Mouse (Mus musculus) forebrain, embryonic 10.5 days (tissue): Measurements from ENCODE around the gene Hacl1. TPM values are rescaled to one million over a fixed set of nuclear protein-coding genes. Genes with fewer than 3 reads are reported as not detected.

Experiments
- DNase-seq: peaks from one replicate; pipeline ENCODE4 v3.0.0-alpha.2; 2017; ENCODE audit warnings: low spot score; ENCODE audit errors: extremely low spot score
- H3K27ac ChIP-seq: fragments of 300-500 bp; sonication (generic); 2 replicates; pipeline ENCODE4 v1.5.1; 2016; ENCODE audit warnings: mild to moderate bottlenecking
- H3K27me3 ChIP-seq: fragments of 300-500 bp; sonication (generic); 2 replicates; pipeline ENCODE4 v1.6.1; 2016; ENCODE audit warnings: mild to moderate bottlenecking; ENCODE audit not compliant: poor library complexity, severe bottlenecking
- H3K36me3 ChIP-seq: fragments of 300-500 bp; sonication (generic); replicated peaks from 2 replicates; pipeline ENCODE4 v1.6.1; 2016; ENCODE audit warnings: mild to moderate bottlenecking, moderate library complexity
- H3K4me1 ChIP-seq: fragments of 300-500 bp; sonication (generic); 2 replicates; pipeline ENCODE4 v1.6.1; 2016
- H3K4me3 ChIP-seq: fragments of 300-500 bp; sonication (generic); 2 replicates; pipeline ENCODE4 v1.5.1; 2016; ENCODE audit warnings: mild to moderate bottlenecking, moderate library complexity
- H3K9me3 ChIP-seq: fragments of 300-500 bp; sonication (generic); 2 replicates; pipeline ENCODE4 v1.6.1; 2016; ENCODE audit warnings: mild to moderate bottlenecking, moderate library complexity
- WGBS: fragments of 180-500 bp; shearing (Covaris S2); methylation state at CpG from one replicate; pipeline ENCODE4 v1.1.7; 2016; 5-methylcytosine and 5-hydroxymethylcytosine counted together
- polyA plus RNA-seq: library from polyadenylated mRNA; unstranded; fragments of >200 nt; fragmentation: Nextera tagmentation; extraction: Ambion mirVana; gene quantifications from 2 replicates; pipeline ENCODE4 v1.2.1, GENCODE M21; 2016

Hacl1 gene
- polyA plus RNA-seq, 1 experiment from 2014 or later: 7.1 TPM

DNA sequence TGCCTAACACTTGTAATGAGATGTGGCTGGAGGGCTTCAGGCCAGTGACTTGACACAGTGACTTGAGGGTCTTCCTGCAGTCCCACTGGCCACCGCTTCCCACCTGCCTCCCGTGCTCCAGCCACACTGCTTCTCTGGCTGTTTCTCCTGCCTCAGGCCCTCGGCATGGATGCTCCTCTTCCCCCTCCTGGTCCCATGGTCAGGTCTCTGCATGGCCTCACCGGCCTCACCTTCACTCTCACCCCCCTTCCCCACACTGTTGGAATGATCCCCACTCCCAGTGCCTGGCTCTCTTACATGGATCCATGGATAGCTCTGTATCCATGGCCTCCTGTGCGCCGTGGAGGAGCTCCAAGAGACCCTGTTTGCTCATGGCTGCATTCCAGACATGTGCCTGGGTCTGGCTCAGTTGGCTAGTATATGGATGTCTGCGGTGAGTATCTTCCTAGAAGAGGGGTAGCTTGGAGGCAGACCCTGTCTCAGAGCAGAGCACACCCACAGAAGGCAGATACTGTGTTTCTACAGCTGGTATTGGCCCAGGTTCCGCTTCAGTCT lies 17.1 kb upstream of the Hacl1 start:
- H3K36me3 ChIP-seq: no peaks in the 10 kb centered on the region
- no peaks in the 10 kb centered on the region for H3K9me3 ChIP-seq
- H3K4me3 ChIP-seq: no peak overlapping the region
- H3K27me3 ChIP-seq: no peaks in the 10 kb centered on the region
- H3K4me1 ChIP-seq: peaks cover 46% of the 10 kb centered on the region
- no peak overlapping the region for H3K27ac ChIP-seq
- no peak for DNase-seq
- 86% methylated on average over 8 of the region's 8 CpGs for WGBS

DNA sequence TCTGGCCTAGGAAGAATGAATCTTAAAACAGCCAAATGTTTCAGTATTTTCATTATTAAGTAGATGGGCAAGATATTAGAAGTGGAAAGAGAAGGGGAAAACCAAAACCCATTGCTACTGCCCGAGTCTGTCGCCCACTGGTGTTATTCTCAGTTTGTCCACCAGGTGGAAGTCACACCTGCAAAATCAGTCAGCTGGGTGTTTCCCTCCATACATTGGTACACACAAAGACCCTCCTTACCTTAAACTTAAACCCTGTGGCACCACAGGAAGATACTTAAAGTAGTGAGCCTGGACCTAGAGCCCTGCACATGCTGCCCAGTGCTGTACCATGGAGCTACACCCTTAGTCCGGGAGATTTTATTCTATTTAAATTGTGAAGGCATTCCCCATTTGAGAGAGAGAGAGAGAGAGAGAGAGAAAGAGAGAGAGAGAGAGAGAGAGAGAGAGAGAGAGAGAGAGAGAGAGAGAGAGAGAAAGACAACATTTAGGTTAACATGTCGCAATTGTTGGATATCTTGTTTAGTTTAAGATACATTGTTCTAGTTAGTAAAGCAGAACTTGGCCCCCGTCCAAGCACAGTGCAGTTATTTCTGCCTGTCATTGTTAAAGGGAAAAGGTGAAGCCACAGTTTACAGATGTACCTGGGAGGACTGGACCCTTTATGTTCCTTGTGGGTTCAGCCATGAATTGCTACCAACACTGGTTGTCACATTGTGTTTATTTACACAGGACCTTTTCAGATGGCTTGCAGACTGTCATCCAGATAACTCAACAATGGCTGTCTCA lies 16.0 kb upstream of the Hacl1 start:
- Histone ChIP-seq H3K4me3 (no peak overlapping the region), H3K27ac (peak overlapping the region; percentile 72; the same call in 1 of the 2 replicates)
- WGBS: 49% methylated on average over 5 of the region's 5 CpGs

DNA sequence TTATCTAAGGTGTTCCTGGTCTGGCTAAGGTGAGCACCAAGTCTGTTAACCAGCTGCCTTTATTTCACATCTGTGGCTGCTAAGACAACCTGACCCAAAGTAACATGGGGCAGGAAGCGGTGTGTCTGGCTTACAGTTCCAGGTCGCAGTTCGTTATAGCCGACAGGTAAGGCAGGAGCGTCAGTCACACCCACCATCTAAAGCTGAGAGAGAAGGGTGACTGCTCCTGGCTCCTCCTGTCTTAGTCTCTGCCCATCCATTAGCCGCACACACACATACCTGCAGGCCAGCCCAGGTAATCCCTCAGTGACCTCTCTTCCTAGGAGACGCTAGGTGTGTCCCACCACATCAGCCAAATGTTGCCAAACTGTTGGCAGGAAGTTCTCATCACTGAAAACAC lies 15.3 kb upstream of the Hacl1 start:
- no peak overlapping the region for H3K4me3 ChIP-seq
- no peaks in the 10 kb centered on the region for H3K27me3 ChIP-seq
- no peak overlapping the region for H3K27ac ChIP-seq
- 82% methylated on average over 7 of the region's 7 CpGs for WGBS
- no peak for DNase-seq
- no peaks in the 10 kb centered on the region for H3K36me3 ChIP-seq
- H3K9me3 ChIP-seq: no peaks in the 10 kb centered on the region
- peaks cover 28% of the 10 kb centered on the region for H3K4me1 ChIP-seq

More for the DNA sequence above, 16.0 kb upstream of the Hacl1 start:
- Histone ChIP-seq H3K9me3 (no peaks in the 10 kb centered on the region), H3K36me3 (no peaks in the 10 kb centered on the region), H3K4me1 (peaks cover 34% of the 10 kb centered on the region), H3K27me3 (no peaks in the 10 kb centered on the region)
- DNase-seq: peak; percentile 60

DNA sequence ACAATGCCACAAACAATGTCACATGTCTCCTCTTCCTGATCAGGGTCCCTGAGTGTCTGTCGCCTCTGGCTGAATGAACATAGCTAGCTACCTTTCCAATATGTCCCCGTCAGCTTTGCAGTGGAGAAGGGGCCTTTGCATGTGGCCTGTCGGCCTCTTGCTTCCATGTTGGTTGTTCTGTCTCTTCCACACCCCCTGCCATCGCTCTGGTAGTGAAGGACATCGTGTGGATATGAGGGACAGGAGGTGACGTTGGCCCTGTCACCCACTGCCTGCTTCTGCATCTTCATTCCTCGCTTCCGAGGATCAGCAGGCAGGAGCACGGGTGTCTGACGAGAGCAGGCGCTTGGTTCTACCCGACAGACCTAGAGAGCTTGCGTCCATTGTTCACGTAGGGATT lies 14.3 kb upstream of the Hacl1 start:
- H3K27ac ChIP-seq: no peak overlapping the region
- 82% methylated on average over 14 of the region's 14 CpGs for WGBS
- H3K36me3 ChIP-seq: no peaks in the 10 kb centered on the region
- H3K4me1 ChIP-seq: peaks cover 18% of the 10 kb centered on the region
- no peak overlapping the region for H3K4me3 ChIP-seq
- no peaks in the 10 kb centered on the region for H3K27me3 ChIP-seq
- DNase-seq: no peak
- peaks cover 3% of the 10 kb centered on the region; the same call in 1 of the 2 replicates for H3K9me3 ChIP-seq

DNA sequence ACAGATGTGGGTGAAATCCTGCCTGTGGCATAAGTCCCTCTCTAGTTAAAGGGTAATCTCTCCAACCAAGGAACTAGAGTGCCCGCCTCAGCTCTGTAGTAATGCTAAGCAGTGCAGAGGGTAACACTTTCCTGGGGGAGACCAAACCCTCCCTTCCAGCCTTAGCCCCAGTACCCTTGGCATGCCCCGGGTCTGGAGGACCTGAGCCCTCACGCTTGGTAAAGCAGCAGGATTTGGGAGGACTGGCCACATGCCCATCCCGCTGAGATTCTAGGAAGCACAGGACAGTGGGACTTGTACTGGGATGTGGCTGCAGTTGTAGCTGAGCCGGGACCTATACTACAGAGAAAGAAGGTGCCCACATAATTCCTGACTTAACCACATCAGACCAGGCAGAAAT lies 13.7 kb upstream of the Hacl1 start:
- WGBS: 90% methylated on average over 5 of the region's 5 CpGs
- DNase-seq: no peak
- Histone ChIP-seq H3K9me3 (peaks cover 5% of the 10 kb centered on the region; the same call in 1 of the 2 replicates), H3K4me1 (peaks cover 12% of the 10 kb centered on the region), H3K36me3 (no peaks in the 10 kb centered on the region), H3K27me3 (no peaks in the 10 kb centered on the region), H3K4me3 (no peak overlapping the region), H3K27ac (no peak overlapping the region)

DNA sequence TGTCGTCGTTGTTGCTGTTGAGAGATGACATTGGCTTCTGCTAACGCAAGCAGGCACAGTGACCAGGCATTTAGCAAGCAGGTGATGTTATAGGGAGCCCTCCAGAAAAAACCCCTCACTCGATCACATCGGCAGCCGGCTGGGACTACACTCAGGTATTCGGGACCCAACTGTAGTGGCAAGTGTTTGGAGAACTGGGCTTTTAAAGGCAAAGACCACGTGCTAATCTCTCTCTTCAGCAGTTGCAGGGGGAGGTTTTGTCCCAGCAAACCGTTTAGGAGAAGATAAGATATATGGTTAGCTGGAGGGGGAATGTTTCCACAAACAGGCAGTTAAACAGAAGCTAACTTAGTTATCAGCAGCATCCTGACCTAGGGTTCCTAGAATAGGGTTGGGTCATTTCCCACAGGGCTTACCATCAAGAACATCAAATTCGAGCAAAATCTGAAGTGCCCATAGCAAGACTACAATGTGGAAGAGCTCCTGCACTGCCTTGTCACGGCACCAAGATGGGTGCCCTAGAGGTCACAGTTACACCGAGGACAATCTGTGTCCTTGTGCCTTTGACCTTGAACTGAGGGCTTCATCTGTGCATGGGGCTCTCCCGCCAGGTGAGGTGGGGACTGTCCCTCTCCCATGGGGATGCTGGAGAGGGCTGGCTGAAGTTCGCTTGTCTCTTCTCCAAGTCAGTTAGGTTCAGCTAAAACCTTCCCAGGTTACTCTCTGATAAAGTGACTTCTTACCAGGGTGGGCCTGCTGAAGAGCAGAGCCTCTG lies 12.2 kb upstream of the Hacl1 start:
- peaks cover 5% of the 10 kb centered on the region; the same call in 1 of the 2 replicates for H3K9me3 ChIP-seq
- DNase-seq: no peak
- no peaks in the 10 kb centered on the region for H3K27me3 ChIP-seq
- no peak overlapping the region for H3K27ac ChIP-seq
- 84% methylated on average over 14 of the region's 14 CpGs for WGBS
- no peaks in the 10 kb centered on the region for H3K36me3 ChIP-seq
- H3K4me1 ChIP-seq: peaks cover 2% of the 10 kb centered on the region; the same call in 1 of the 2 replicates
- H3K4me3 ChIP-seq: no peak overlapping the region

DNA sequence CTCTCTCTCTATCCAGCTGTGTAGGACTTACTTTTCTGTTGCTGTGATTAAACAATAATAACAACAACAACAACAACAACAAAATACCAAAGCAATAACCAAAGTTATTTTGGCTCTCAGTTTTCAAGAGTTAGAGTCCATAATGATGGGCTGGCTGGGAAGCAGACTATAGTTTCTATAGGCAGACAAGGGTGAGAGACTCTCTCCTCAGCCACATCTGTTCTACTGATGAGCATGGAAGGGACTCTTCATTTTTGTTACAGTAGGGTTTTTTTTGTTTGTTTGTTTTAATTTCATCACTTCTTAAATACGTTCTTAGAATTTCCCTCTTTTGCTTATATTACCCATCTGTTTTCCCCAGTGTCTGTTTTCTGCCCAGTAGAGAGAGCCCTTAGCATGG lies 11.5 kb upstream of the Hacl1 start:
- H3K27me3 ChIP-seq: no peaks in the 10 kb centered on the region
- no peak for DNase-seq
- peaks cover 5% of the 10 kb centered on the region; the same call in 1 of the 2 replicates for H3K9me3 ChIP-seq
- no peak overlapping the region for H3K4me3 ChIP-seq
- WGBS: 95% methylated on average over 1 of the region's 1 CpGs
- H3K36me3 ChIP-seq: no peaks in the 10 kb centered on the region
- no peaks in the 10 kb centered on the region for H3K4me1 ChIP-seq
- no peak overlapping the region for H3K27ac ChIP-seq

DNA sequence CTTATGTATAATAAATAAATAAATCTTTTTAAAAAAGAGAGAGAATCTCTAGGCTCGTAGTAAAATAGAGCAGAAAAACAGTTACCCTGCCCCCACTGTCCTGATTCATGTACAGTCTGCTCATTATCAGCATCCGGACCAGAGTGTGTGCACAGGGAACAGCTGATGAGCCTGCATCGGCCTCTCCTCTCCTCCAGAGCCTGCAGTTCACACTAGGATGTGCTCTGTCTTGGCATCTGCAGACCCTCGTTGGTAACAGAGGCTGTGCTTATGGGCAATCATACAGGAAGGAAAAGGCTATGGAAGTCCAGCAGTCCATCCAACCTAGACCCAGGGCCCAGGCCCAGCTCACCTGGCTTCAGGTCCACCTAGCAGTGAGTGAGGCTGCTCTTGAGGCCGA lies 11.0 kb upstream of the Hacl1 start:
- WGBS: 81% methylated on average over 5 of the region's 5 CpGs
- no peak overlapping the region for H3K4me3 ChIP-seq
- H3K36me3 ChIP-seq: no peaks in the 10 kb centered on the region
- no peak overlapping the region for H3K27ac ChIP-seq
- no peaks in the 10 kb centered on the region for H3K27me3 ChIP-seq
- peaks cover 5% of the 10 kb centered on the region; the same call in 1 of the 2 replicates for H3K9me3 ChIP-seq
- no peaks in the 10 kb centered on the region for H3K4me1 ChIP-seq
- no peak for DNase-seq

DNA sequence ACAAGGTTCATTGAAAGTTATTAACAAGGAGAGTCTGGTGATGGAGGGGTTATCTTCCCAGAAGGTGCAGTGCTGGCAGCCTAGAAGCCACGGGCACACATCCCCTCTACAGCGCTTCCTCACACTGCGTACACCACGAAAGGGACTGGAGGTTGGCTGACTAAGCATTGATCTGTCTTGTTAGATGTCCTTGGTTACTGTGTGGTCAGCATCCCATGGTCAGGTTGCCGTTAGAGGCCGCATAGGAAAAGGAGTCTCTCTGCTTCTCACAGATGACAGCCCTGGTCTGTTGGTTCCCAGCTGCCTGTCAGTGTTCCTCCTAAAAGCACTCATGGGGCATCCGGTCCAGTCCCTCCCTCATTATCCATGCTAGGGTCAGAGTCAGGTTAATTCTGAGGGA lies 10.1 kb upstream of the Hacl1 start:
- no peak for DNase-seq
- 95% methylated on average over 7 of the region's 7 CpGs for WGBS
- H3K27me3 ChIP-seq: no peaks in the 10 kb centered on the region

DNA sequence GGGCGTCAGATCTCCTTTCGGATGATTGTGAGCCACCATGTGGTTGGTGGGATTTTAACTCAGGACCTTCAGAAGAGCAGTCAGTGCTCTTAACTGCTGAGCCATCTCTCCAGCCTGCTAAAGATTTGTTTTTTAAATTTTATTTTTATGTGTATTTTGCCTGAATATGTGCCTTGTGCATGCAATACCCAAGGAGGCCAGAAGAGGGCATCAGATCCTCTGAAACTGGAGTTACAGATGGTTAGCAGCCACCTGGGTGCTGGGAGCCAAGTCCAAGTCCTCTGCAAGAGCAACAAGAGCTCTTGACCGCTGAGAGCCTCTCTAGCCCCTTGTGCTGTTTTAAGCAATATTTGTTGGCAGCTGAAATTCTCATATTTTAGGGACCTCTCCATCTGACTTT lies 9.3 kb upstream of the Hacl1 start:
- Histone ChIP-seq H3K9me3 (peaks cover 5% of the 10 kb centered on the region; the same call in 1 of the 2 replicates), H3K27ac (no peak overlapping the region), H3K27me3 (no peaks in the 10 kb centered on the region), H3K36me3 (no peaks in the 10 kb centered on the region), H3K4me3 (no peak overlapping the region), H3K4me1 (no peaks in the 10 kb centered on the region)
- no peak for DNase-seq
- 94% methylated on average over 3 of the region's 3 CpGs for WGBS

More for the DNA sequence above, 10.1 kb upstream of the Hacl1 start:
- Histone ChIP-seq H3K4me1 (no peaks in the 10 kb centered on the region), H3K36me3 (no peaks in the 10 kb centered on the region), H3K9me3 (peaks cover 5% of the 10 kb centered on the region; the same call in 1 of the 2 replicates), H3K27ac (no peak overlapping the region), H3K4me3 (no peak overlapping the region)

DNA sequence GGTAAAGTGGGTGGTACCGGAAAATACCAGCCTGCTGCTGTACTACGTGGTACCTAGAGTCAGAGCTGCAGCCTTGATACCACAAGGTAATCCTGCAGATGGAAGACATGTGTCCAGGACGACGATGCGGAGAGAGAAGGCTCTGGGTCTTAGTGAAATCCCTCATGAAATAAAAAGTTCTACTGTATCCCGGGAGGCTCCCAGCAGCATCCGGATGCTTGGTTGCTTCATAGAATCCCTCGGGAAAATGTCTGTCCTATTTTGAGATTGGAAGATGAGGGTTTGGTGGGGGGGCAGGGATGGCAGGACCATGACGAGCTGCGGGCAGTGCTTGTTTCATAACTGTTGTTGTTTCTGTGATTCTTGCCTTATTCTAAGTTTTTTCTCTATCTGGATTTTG lies 6.9 kb upstream of the Hacl1 start:
- 93% methylated on average over 10 of the region's 10 CpGs for WGBS
- no peaks in the 10 kb centered on the region for H3K27me3 ChIP-seq
- DNase-seq: no peak
- no peaks in the 10 kb centered on the region for H3K36me3 ChIP-seq
- H3K4me1 ChIP-seq: no peaks in the 10 kb centered on the region
- H3K27ac ChIP-seq: no peak overlapping the region
- H3K9me3 ChIP-seq: peaks cover 5% of the 10 kb centered on the region; the same call in 1 of the 2 replicates
- H3K4me3 ChIP-seq: no peak overlapping the region

DNA sequence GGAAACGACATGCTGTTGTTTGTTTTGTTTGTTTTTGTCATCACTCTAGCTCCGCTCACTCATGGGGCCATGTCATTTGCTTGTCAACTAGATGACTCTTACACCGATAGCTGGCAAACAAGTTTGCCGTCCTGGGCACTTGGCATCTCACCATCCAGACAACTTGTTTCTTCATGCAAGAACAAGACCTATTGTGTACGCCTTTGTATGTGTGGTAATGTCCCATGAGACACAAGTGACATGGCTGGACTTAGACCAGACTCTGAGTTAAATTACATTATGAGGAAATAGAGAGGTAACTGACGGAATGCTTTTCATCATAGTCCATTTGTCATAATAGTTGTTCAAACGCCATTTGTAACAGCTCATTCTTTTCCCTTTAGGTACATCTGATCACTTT lies 4.8 kb upstream of the Hacl1 start:
- peaks cover 5% of the 10 kb centered on the region; the same call in 1 of the 2 replicates for H3K9me3 ChIP-seq
- DNase-seq: no peak
- peaks cover 9% of the 10 kb centered on the region for H3K4me1 ChIP-seq
- H3K4me3 ChIP-seq: no peak overlapping the region
- no peaks in the 10 kb centered on the region for H3K27me3 ChIP-seq
- no peaks in the 10 kb centered on the region for H3K36me3 ChIP-seq
- WGBS: 94% methylated on average over 7 of the region's 7 CpGs
- H3K27ac ChIP-seq: no peak overlapping the region
